Mouse (Mus musculus): ENCODE results near the gene Rbfox3.

DNA sequence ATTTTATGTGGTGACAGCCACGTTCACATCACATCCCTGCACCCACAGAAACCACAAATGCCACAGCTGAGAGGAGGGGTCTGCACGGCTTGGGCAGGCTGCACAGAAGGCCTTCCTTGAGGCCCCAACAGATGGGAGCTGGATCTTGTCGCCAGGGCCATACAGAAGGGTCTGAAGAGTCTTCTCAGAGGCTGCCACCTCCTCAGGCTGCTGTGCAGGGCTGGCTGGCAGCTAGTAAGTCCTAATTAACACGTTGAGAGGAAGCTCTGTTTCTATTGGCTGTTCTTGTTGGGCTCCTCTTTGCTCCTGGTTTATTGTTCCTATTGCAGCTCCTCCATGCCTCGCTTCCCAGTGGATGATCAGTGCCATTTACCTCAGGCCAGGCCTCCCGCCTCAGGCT, 43.6 kb upstream of the Rbfox3 start:
- TF ChIP-seq GATA1 (IDR thresholded peaks at IDR 0.05; ENCODE audit: borderline replicate concordance, low read length) (no peak), FLI1 (IDR thresholded peaks at IDR 0.05; ENCODE audit: low read length) (no peak)
